Mouse (Mus musculus): ENCODE measurements around the gene Tectb. TPM values are rescaled to one million over a fixed set of nuclear protein-coding genes. Genes with fewer than 3 reads are reported as not detected.

Gene Tectb
- polyA plus RNA-seq, 1 experiment, result not detected

GRCm38 (mm10) chr19:55217365-55217764, 36.8 kb downstream of the Tectb start:
- no peak for TF ChIP-seq CTCF (IDR thresholded peaks at IDR 0.05; ENCODE audit: extremely low read depth, insufficient read length, insufficient replicate concordance, low read depth, low read length)
- TF ChIP-seq POLR2A (IDR thresholded peaks at IDR 0.05; ENCODE audit: low read depth, low read length), result no peak
- Histone ChIP-seq H3K27ac (ENCODE audit: insufficient read depth, low read depth, low read length) (no peak overlapping the region), H3K27me3 (ENCODE audit: control insufficient read depth, insufficient read depth, low read length) (no peaks in the 10 kb centered on the region), H3K4me3 (ENCODE audit: low read depth, low read length) (no peak overlapping the region), H3K36me3 (ENCODE audit: control insufficient read depth, insufficient read depth, low read length) (no peaks in the 10 kb centered on the region), H3K4me1 (ENCODE audit: control insufficient read depth, insufficient read depth, insufficient read length, low read length) (no peaks in the 10 kb centered on the region)
- 82% methylated on average over 9 of the region's 9 CpGs for WGBS

- H3K36me3 ChIP-seq (ENCODE audit: control insufficient read depth, insufficient read depth, low read length), result no peaks in the 10 kb centered on the region
- no peak overlapping the region for H3K27ac ChIP-seq (ENCODE audit: insufficient read depth, low read depth, low read length)
- TF ChIP-seq CTCF (IDR thresholded peaks at IDR 0.05; ENCODE audit: extremely low read depth, insufficient read length, insufficient replicate concordance, low read depth, low read length), result peak; percentile 89; the same call in 1 of the 2 replicates
- TF ChIP-seq POLR2A (IDR thresholded peaks at IDR 0.05; ENCODE audit: low read depth, low read length), result no peak
- 4% methylated on average over 20 of the region's 20 CpGs for WGBS
- H3K4me1 ChIP-seq (ENCODE audit: control insufficient read depth, insufficient read depth, insufficient read length, low read length), result no peaks in the 10 kb centered on the region
- no peaks in the 10 kb centered on the region for H3K27me3 ChIP-seq (ENCODE audit: control insufficient read depth, insufficient read depth, low read length)
- peak overlapping the region; percentile 55 for H3K4me3 ChIP-seq (ENCODE audit: low read depth, low read length)
Measured at GRCm38 (mm10) chr19:55218192-55218739, 37.7 kb downstream of the Tectb start.

GRCm38 (mm10) chr19:55218741-55219221, 38.2 kb downstream of the Tectb start:
- no peaks in the 10 kb centered on the region for H3K4me1 ChIP-seq (ENCODE audit: control insufficient read depth, insufficient read depth, insufficient read length, low read length)
- no peak overlapping the region for H3K27ac ChIP-seq (ENCODE audit: insufficient read depth, low read depth, low read length)
- no peaks in the 10 kb centered on the region for H3K27me3 ChIP-seq (ENCODE audit: control insufficient read depth, insufficient read depth, low read length)
- TF ChIP-seq CTCF (IDR thresholded peaks at IDR 0.05; ENCODE audit: extremely low read depth, insufficient read length, insufficient replicate concordance, low read depth, low read length), result no peak
- no peak for TF ChIP-seq POLR2A (IDR thresholded peaks at IDR 0.05; ENCODE audit: low read depth, low read length)
- H3K4me3 ChIP-seq (ENCODE audit: low read depth, low read length), result peak overlapping the region; percentile 55
- no peaks in the 10 kb centered on the region for H3K36me3 ChIP-seq (ENCODE audit: control insufficient read depth, insufficient read depth, low read length)
- WGBS, result 35% methylated on average over 12 of the region's 12 CpGs

- no peak for TF ChIP-seq CTCF (IDR thresholded peaks at IDR 0.05; ENCODE audit: extremely low read depth, insufficient read length, insufficient replicate concordance, low read depth, low read length)
- no peak for TF ChIP-seq POLR2A (IDR thresholded peaks at IDR 0.05; ENCODE audit: low read depth, low read length)
- WGBS, result 74% methylated on average over 8 of the region's 8 CpGs
Measured at GRCm38 (mm10) chr19:55219359-55219758, 38.8 kb downstream of the Tectb start.

GRCm38 (mm10) chr19:55221208-55221607, 40.7 kb downstream of the Tectb start:
- Histone ChIP-seq H3K4me3 (ENCODE audit: low read depth, low read length) (no peak overlapping the region), H3K27ac (ENCODE audit: insufficient read depth, low read depth, low read length) (no peak overlapping the region), H3K27me3 (ENCODE audit: control insufficient read depth, insufficient read depth, low read length) (no peaks in the 10 kb centered on the region), H3K36me3 (ENCODE audit: control insufficient read depth, insufficient read depth, low read length) (no peaks in the 10 kb centered on the region), H3K4me1 (ENCODE audit: control insufficient read depth, insufficient read depth, insufficient read length, low read length) (no peaks in the 10 kb centered on the region)
- WGBS, result 69% methylated on average over 6 of the region's 6 CpGs
- TF ChIP-seq POLR2A (IDR thresholded peaks at IDR 0.05; ENCODE audit: low read depth, low read length) (no peak), CTCF (IDR thresholded peaks at IDR 0.05; ENCODE audit: extremely low read depth, insufficient read length, insufficient replicate concordance, low read depth, low read length) (no peak)

More at GRCm38 (mm10) chr19:55219359-55219758, 38.8 kb downstream of the Tectb start:
- Histone ChIP-seq H3K4me3 (ENCODE audit: low read depth, low read length) (no peak overlapping the region), H3K36me3 (ENCODE audit: control insufficient read depth, insufficient read depth, low read length) (no peaks in the 10 kb centered on the region), H3K27me3 (ENCODE audit: control insufficient read depth, insufficient read depth, low read length) (no peaks in the 10 kb centered on the region), H3K27ac (ENCODE audit: insufficient read depth, low read depth, low read length) (no peak overlapping the region), H3K4me1 (ENCODE audit: control insufficient read depth, insufficient read depth, insufficient read length, low read length) (no peaks in the 10 kb centered on the region)

GRCm38 (mm10) chr19:55222268-55222667, 41.7 kb downstream of the Tectb start:
- WGBS, result 88% methylated on average over 9 of the region's 9 CpGs
- Histone ChIP-seq H3K27ac (ENCODE audit: insufficient read depth, low read depth, low read length) (no peak overlapping the region), H3K36me3 (ENCODE audit: control insufficient read depth, insufficient read depth, low read length) (no peaks in the 10 kb centered on the region), H3K27me3 (ENCODE audit: control insufficient read depth, insufficient read depth, low read length) (no peaks in the 10 kb centered on the region), H3K4me1 (ENCODE audit: control insufficient read depth, insufficient read depth, insufficient read length, low read length) (no peaks in the 10 kb centered on the region), H3K4me3 (ENCODE audit: low read depth, low read length) (no peak overlapping the region)
- TF ChIP-seq POLR2A (IDR thresholded peaks at IDR 0.05; ENCODE audit: low read depth, low read length) (no peak), CTCF (IDR thresholded peaks at IDR 0.05; ENCODE audit: extremely low read depth, insufficient read length, insufficient replicate concordance, low read depth, low read length) (no peak)

- Histone ChIP-seq H3K27me3 (ENCODE audit: control insufficient read depth, insufficient read depth, low read length) (no peaks in the 10 kb centered on the region), H3K4me1 (ENCODE audit: control insufficient read depth, insufficient read depth, insufficient read length, low read length) (no peaks in the 10 kb centered on the region), H3K27ac (ENCODE audit: insufficient read depth, low read depth, low read length) (no peak overlapping the region), H3K36me3 (ENCODE audit: control insufficient read depth, insufficient read depth, low read length) (no peaks in the 10 kb centered on the region), H3K4me3 (ENCODE audit: low read depth, low read length) (no peak overlapping the region)
- WGBS, result 77% methylated on average over 5 of the region's 5 CpGs
- no peak for TF ChIP-seq POLR2A (IDR thresholded peaks at IDR 0.05; ENCODE audit: low read depth, low read length)
- TF ChIP-seq CTCF (IDR thresholded peaks at IDR 0.05; ENCODE audit: extremely low read depth, insufficient read length, insufficient replicate concordance, low read depth, low read length), result no peak
Measured at GRCm38 (mm10) chr19:55226621-55227020, 46.1 kb downstream of the Tectb start.

Measured in small intestine, adult 2 months (tissue).